Mouse (Mus musculus): ENCODE measurements around the gene Rab5c.

The Rab5c gene

DNA sequence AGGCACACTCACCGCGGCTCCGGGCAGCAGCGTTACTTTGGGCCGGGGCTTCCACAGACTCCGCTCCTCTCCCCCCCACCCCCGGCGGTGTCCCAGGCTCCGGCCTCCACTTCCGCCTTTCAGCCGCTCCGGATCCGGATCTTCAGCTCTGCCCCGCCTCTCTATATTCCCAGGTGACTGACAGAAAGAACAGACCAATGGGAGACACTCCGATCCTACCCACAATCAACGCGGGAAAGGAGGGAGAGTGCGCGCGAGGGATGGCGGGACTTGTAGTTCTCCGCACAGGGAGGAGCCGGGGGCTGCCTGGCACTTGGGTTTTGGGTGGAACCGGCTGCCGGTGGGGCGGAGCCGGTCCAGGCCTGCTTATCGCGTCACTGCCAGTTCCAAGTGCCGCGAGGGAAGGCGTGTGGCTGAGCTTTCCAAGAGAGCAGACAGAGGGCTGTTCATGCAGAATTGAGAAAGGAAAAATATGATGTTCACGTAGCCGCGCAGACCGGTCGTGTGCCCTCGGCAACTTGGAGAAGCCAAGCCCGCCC lies at the start of gene Rab5c:
TSS of gene Rab5c (minus strand) at position 150 of the 539 bp plus-strand sequence.
- peak; percentile 98 to 99 for DNase-seq (ENCODE audit: low spot score in 2 of 2)

DNA sequence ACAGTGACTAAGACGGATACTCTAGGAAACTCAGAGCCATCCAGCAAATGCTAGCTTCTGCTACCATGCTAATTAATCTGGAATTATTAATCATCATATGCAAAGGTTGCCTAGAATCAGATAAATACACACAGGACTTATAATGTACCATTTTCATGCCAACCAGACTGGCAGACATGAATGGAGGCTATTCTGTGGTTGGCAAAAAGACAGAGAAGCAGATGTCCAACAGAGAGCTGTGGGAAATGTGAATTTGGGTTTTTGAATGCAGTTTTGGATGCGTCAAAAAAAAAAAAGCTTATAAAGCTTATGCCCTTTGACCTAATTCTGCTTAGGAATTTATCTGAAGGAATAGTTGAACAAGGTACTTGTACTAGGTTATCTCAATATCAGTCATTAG lies 47.8 kb upstream of the Rab5c start:
- no peak for DNase-seq (ENCODE audit: low spot score in 2 of 2)

DNA sequence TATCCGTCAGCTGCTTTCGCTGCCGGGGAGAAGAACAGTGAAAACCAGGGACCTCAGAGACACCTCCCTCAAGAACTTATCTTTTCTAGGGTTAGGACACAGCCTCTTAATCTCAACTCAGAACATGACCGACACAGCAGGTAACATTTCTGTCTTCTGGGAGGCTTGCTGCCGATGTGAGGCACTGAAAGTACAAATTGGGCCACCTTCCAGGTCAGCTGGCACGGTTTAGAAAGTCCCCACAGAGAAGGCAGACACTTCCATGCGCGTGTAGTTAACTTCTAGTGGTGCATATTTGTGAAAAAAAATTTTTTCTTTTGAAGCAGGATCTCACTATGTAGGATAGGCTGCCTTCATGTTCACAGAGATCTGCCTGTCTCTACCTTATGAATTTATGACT lies 46.3 kb upstream of the Rab5c start:
- no peak for DNase-seq (ENCODE audit: low spot score in 2 of 2)

GRCm38 (mm10) chr11:100782568-100782967 lies 44.6 kb upstream of the Rab5c start:
- no peak for DNase-seq (ENCODE audit: low spot score in 2 of 2)

GRCm38 (mm10) chr11:100781763-100782475 lies 43.9 kb upstream of the Rab5c start:
- no peak for DNase-seq (ENCODE audit: low spot score in 2 of 2)

DNA sequence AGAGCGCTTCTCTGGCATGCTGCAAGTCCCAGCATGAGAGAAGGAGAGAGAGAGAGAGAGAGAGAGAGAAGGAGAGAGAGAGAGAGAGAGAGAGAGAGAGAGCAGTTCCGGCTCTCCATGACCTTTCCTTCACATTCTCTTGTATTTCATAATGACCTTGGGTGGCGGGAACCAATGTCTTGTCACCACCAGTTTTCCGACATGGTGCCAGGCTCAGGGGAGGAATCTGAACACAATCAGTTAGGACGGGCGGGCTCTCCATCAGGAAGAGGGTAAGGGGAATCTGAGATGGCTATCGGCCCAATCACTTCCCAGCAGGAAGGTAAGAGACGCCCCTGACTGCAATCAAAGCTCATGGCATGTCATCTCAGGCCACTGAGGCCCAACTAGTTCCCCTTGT lies 42.2 kb upstream of the Rab5c start:
- no peak for DNase-seq (ENCODE audit: low spot score in 2 of 2)

GRCm38 (mm10) chr11:100778069-100778468 lies 40.1 kb upstream of the Rab5c start:
- no peak for DNase-seq (ENCODE audit: low spot score in 2 of 2)

- DNase-seq (ENCODE audit: low spot score in 2 of 2) = no peak
These were observed 37.9 kb upstream of the Rab5c start for GRCm38 (mm10) chr11:100775921-100776320.

DNA sequence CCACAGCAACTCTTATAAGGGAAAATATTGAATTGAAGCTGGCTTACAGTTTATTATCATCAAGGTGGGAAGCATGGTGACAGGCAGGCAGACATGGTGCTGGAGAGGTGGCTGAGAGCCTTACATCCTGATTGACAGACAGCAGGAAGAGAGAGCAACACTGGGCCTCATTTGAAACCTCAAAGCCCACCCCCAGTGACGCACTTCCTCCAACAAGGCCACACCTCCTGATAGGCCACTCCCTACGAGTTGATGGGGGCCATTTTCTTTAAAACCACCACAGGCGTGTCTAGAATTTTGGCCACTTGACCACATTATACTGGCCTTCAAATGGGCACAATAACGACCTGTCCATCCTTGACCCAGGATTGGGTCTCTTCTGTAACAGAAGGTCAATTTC lies 36.2 kb upstream of the Rab5c start:
- no peak for DNase-seq (ENCODE audit: low spot score in 2 of 2)

DNA sequence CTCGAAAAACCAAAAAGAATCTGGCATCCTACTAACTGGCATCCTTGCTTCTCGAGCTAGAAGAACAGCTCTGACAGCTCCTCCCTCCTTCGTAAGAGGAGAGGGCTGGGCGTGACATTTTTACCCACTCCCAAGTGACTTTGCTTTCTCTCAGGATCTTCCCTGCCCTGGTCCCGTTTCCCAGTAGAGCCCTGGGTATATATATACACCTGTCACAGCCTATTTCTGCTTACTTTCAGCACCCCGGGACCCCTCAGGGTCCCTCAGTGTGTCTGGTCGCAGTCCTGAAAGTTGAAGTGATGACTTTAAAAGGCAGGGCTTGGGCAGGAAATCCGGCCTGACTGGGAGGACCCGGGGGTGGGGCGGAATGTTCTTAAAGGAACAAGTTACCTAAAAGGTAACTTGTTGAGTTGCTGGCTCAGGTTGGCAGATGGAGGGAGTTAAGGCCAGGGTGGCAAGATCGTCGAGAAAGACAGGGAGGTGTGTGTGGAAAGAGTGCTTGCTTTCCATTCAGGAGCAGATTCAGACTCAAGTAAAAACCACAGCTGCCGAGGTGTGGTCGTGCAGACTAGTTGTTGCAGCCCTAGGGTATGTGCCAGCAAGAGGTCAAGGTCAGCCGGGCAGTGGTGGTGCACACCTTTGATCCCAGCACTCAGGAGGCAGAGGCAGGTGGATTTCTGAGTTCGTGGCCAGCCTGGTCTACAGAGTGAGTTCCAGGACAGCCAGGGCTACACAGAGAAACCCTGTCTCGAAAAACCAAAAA lies 32.8 kb upstream of the Rab5c start, which contains the start of gene Ghdc:
TSS of gene Ghdc (minus strand) at position 312 of the 763 bp plus-strand sequence.
- DNase-seq (ENCODE audit: low spot score in 2 of 2) = peak; percentile 84 to 88

DNA sequence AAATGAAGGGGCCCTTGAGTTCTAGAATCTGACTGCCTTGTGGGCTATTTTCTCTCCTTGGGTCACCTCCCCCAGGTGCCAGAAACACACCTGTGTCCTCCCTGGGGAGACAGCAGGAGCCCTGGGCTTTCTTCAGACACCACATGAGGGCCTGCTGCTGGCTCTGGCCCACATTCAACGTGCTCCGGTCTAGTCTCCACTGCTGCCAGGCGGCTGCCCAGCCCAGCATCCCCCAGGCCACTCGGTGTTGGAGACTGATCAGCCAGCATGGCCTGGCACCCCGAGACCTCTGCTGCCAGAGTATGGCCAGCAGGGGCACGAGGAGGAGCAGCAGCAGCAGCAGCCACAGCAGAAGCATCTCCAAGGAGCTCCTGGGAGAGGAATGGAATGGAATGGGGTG lies 32.0 kb upstream of the Rab5c start:
- no peak for DNase-seq (ENCODE audit: low spot score in 2 of 2)

DNA sequence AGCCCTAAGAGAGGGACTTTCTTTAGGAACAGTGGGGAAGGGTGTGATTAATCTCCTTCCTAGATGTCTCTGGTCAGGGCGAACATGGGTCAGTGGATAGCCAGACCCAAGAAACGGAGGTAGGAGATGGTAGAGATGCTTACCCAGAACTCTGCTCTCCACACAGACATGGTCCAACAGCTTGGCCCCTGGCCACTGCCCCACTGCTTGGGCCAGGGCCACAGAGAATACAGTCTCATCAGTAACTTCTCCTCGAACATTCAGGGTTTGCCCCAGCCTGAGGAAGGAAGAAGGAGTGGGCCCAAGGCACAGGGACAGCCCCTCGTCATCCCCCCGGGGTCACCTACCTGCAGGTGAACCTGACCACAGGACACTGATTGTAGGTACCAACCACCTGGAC lies 29.9 kb upstream of the Rab5c start:
- DNase-seq (ENCODE audit: low spot score in 2 of 2) = no peak

DNA sequence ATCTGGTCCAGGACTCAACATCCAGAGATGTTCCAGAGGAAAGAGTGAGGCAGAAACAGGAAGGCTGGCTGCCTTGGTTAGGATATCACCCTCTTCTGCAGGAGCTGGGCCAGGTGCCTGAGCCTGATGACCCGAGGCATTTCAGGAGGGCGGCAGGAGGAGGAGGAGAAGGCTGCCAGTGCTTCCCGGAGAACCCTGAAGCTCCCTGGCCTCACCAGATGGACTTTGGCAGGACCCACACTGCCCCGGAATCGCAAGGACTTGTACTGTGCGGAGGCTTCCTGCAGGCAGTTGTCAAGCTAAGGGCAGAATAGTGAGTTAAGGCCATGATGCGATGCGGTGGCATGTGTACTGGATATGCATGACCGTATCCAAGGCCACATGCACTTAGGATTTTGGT lies 28.7 kb upstream of the Rab5c start:
- no peak for DNase-seq (ENCODE audit: low spot score in 2 of 2)

DNA sequence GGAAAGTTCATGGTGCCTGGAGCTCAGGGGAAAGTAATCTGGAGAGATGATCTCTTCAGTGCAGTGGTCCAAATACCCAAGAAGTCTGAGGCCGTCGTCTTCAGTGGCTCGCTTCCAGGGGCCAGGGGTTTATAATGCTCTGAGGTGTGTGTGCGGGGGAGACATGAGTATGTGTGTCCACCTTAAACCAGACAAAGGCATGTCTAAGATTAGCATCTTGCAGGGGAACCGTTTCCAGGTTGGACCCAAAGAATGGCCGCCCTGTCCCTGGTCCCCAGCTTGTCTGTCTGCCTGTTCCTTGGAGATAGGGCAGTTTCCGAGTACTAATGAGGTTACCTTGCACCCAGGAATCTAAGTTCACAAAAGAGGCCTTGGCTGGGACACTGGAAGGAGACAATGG lies 24.8 kb upstream of the Rab5c start, which contains the start of gene Hcrt:
TSS of gene Hcrt (minus strand) at position 101 of the 400 bp plus-strand sequence.
- no peak for DNase-seq (ENCODE audit: low spot score in 2 of 2)

DNA sequence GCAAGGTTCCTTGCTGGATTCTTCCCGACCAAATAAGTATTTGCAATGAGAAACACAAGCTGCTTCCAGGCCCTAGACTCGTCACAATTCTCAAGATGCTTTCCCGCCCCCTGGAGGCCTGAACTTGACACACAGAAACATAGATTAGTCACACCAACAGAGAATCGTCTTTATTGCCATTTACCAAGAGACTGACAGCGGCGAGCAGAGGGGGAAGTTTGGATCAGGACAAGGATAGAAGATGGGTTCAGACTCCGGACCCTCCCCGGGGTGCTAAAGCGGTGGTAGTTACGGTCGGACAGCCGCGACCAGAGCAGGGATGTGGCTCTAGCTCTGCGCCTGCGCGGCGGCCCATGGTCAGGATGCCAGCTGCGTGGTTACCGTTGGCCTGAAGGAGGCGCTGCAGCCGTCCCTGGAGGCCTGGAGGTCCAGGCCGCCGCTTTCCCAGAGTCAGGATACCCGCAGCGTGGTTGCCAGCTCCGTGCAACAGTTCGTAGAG lies 23.6 kb upstream of the Rab5c start:
- DNase-seq (ENCODE audit: low spot score in 2 of 2) = peak; percentile 74 to 82

DNA sequence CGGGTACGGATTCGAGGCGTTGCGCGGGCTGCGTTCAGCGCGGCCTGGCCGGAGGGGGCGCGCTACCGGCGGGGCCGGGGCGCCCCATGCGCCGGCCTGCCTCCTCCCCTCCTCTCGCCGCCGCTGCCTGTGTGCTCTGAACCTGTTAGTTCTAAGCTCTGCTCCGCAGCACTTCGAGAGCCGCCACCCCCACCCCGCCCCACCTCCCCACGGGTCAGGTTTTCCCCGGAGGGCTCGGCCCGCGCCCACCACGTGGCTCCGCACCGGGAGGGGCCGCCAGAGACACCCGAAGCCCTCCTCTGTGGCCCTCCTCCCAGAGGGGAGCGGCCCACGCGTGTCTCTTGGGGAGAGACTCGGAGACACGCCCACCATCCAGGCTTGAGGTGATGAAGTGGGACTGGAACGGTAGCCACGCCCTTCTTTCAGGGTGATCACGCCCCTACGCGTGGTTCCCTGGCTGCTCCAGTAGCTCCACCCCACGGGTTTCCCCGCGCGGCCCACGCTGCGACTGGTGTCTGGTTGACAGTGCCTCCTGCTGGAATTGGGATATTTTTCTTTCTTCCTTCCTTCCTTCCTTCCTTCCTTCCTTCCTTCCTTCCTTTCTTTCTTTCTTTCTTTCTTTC lies 21.7 kb upstream of the Rab5c start, which contains the start of gene Kcnh4:
TSS of gene Kcnh4 (minus strand) at position 332 of the 623 bp plus-strand sequence.
- DNase-seq (ENCODE audit: low spot score in 2 of 2) = no peak

DNA sequence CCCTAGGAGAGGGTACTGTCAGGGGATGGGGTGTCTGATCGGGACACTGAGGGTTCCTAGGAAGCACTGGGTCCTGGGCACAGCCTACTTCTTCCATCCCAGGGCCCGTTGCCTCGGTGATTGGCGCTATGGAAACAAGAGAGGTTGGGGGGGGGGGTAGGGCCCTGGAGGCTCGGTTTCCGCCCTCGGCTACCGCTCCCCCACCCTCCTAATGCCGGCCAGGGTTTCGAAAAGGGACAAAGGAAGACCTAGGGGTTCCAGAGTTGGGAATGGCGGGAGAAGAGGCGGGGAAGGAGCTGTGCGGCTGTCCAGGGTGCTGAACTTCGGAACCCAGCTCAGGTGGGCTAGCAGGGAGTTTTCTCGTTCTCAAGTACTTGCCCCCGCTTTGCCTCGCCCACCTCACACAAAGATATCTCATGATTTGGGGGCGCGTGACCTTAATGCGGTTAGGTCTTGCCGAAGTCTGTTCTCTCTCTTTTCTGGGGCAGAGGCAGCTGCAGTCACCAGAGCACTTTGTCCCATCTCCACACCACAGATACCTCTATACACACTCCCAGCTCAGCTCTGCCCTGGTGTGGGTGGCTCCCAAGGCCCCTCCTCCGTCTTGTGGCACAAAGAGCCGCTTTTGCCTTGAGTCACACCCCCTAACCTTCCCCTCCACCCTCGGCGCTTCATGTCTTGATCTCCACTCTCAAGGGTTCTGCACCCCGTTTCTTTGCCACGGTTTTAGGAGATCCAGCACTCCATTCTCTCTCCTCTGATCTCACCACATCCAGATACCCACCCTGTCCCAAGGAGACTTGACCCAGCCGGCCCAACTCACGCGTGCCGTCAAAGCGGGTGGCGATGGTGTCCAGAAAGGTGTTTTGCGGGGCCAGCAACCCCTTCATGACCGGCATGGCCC lies 20.9 kb upstream of the Rab5c start:
- DNase-seq (ENCODE audit: low spot score in 2 of 2) = peak in 1 of 2 experiments; percentile 10

DNA sequence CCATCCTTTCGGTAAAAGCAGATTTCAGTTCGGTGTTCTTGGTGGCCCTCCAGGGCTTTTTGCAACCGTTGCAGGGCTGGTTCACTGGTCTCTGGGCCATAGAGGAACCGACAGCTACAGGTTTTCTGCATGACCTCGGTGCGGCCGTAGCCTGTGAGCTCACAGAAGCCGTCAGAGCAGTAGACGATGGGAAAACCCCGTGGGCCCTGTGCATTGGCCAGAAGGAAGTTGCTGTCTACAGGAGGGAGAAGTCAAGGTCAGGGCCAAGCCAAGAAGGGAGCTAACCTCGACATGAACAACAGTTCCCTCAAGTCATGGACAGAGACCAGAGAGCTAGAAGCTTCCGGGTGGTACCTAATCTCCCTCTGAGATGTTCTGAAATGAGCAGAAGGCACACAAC lies 19.6 kb upstream of the Rab5c start:
- DNase-seq (ENCODE audit: low spot score in 2 of 2) = no peak

DNA sequence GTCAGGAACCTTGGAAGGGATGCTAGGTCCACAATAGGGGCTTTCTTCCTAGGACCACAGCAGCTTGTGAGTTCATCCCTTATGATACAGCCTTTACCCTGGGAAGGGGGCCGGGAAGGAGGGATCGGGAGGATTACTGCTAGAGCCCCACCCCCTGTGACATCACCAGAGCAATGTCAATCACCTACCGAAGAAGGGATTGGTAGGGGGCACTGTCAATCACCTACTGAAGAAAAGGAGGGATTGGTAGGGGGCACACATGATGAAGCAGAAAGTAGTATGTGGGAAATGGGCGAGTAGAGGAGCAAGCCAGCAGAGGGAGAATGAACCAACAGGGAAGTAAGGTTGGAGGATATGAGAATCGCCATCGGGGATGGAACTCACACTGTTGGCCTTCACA lies 18.5 kb upstream of the Rab5c start:
- DNase-seq (ENCODE audit: low spot score in 2 of 2) = no peak

GRCm38 (mm10) chr11:100754693-100755057 lies 16.7 kb upstream of the Rab5c start:
- DNase-seq (ENCODE audit: low spot score in 2 of 2) = no peak

Measured in urinary bladder, postnatal 36 days (tissue).